In the genomic region with DNA sequence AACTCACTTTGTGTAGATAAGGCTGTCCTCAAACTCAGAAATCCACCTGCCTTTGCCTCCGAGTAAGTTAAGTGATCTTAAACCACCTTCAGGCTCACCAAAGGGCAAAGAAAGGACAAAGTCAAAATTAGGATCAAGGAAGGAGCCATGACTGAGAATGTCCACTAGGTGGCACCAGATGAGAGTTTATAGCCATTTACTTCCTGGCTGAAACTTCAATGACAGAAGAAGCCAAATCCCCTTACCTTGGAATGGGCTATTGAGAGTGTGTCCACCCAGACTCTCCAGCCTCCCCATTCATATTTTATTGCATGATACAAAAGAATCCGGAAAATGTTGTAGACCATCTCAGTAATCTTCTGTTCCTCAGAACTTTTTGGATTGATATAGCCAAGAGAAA, we compare ENCODE assay signal across 8 mouse cellular contexts.
DNase-seq lines count a peak whose midpoint lies in the region; ATAC-seq lines count a peak whose summit lies in the region.

No protein-coding gene starts in this region.

- peaks cover 6% of the 10 kb centered on the region; the same call in 1 of the 2 replicates for H3K36me3 ChIP-seq in heart, embryonic 11.5 days (ENCODE audit: control insufficient read depth, insufficient read depth, low read length)

- peak; percentile 62 to 77 for DNase-seq in heart, postnatal 10 days
- DNase-seq in CD4-positive helper T cell, adult 2 months (ENCODE audit: low read depth, low spot score), result peak; percentile 13
- DNase-seq in adrenal gland, postnatal 10 days, result peak; percentile 55
- peak; percentile 57 for DNase-seq in embryo, embryonic 9.5 days (ENCODE audit: extremely low spot score)
- DNase-seq in kidney, adult 8-10 months, result peak; percentile 43 to 46
- peak; percentile 12 for DNase-seq in thymus, postnatal 14 days

- H3K9ac ChIP-seq in heart, embryonic 11.5 days (ENCODE audit: low read depth, low read length), result no peak overlapping the region

- no peak overlapping the region for H3K4me3 ChIP-seq in heart, embryonic 11.5 days (ENCODE audit: low read depth, low read length)

- 12% methylated on average over 2 of the region's 2 CpGs for WGBS in heart, embryonic 11.5 days (ENCODE audit: insufficient replicate concordance)

- no peak for ATAC-seq in heart, embryonic 11.5 days (replicated peaks; ENCODE audit: insufficient number of reproducible peaks, low FRiP score, low TSS enrichment)
- peak; percentile 91 for ATAC-seq in megakaryocyte progenitor cell, adult 5-6 weeks (replicated peaks; ENCODE audit: poor library complexity)

- H3K4me1 ChIP-seq in heart, embryonic 11.5 days (ENCODE audit: control insufficient read depth, insufficient read depth, low read length), result no peaks in the 10 kb centered on the region

- H3K4me2 ChIP-seq in heart, embryonic 11.5 days, result no peak overlapping the region

- no peaks in the 10 kb centered on the region for H3K9me3 ChIP-seq in heart, embryonic 11.5 days (replicated peaks; ENCODE audit: control insufficient read depth, low read length)

- no peak overlapping the region for H3K27ac ChIP-seq in heart, embryonic 11.5 days (ENCODE audit: low read depth, low read length)

- intact Hi-C loops in heart, postnatal 10 days (cut with DNase I), result loop anchor here (1.0 to 10.0 kb wide), 5 partner anchors 174 to 1196 kb away; a partner anchor contains a TSS

- no peaks in the 10 kb centered on the region for H3K27me3 ChIP-seq in heart, embryonic 11.5 days (ENCODE audit: control insufficient read depth, insufficient read depth, low read length)

Comparison
In these comparisons a context has a peak if more than half of its experiments do, and no peak if none do; other contexts are left out.
1. DNase-seq: peak in every context shown above with its lines; median percentile 70 in heart, postnatal 10 days; 57 in embryo, embryonic 9.5 days; 55 in adrenal gland, postnatal 10 days; 44 in kidney, adult 8-10 months; 13 in CD4-positive helper T cell, adult 2 months; 12 in thymus, postnatal 14 days.